Mouse (Mus musculus): Measurements from ENCODE around the gene Glis3.

GRCm38 (mm10) chr19:28512475-28512874 lies 167.4 kb downstream of the Glis3 start:
- TF ChIP-seq CTCF (IDR thresholded peaks at IDR 0.05; ENCODE audit: borderline replicate concordance, insufficient read depth, low read length) (no peak), POLR2A (IDR thresholded peaks at IDR 0.05; ENCODE audit: low read depth, low read length) (no peak)
